Mouse (Mus musculus) left cerebral cortex, adult 2 months (tissue): ENCODE measurements around the gene Nxpe3. TPM values are rescaled to one million over a fixed set of nuclear protein-coding genes. Genes with fewer than 3 reads are reported as not detected.
A peak's percentile ranks its signal among the peaks of the same experiment; 100 is the strongest.

Experiments
- DNase-seq, 2 experiments: peaks; one replicate each; pipeline ENCODE4 v3.0.0; 2021 to 2022; ENCODE audit warnings: low spot score in 2 of 2, mixed read lengths in 1 of 2; ENCODE audit errors: extremely low spot score in 1 of 2
- H3K27ac ChIP-seq: fragments of 200-600 bp; 2 replicates; pipeline ENCODE4 v1.8.1; 2022
- H3K4me3 ChIP-seq: fragments of 200-600 bp; 2 replicates; pipeline ENCODE4 v1.8.1; 2022
- CTCF ChIP-seq: fragments of 200-600 bp; IDR thresholded peaks from 2 replicates; pipeline ENCODE4 v1.8.1; 2022; ENCODE audit warnings: antibody characterized with exemption, mild to moderate bottlenecking, moderate library complexity
- intact Hi-C: fragments of 180-260 bp; cut with DNase I; formaldehyde crosslinking; loops from one replicate; pipeline ENCODE4 v1.15.1; 2025
- total RNA-seq, 2 experiments: library from RNA; stranded (reverse); gene quantifications; 2 replicates each; pipeline ENCODE4 v1.2.3; 2021

Gene Nxpe3
- total RNA-seq, 2 experiments from 2014 or later: 9.4 to 10.9 TPM

GRCm38 (mm10) chr16:55905370-55905769 is 10.3 kb upstream of the Nxpe3 start:
- H3K27ac ChIP-seq: no peak overlapping the region
- no peak overlapping the region for H3K4me3 ChIP-seq
- no peak for DNase-seq
- intact Hi-C loops: no loop called here
- TF ChIP-seq CTCF: no peak

- no peak overlapping the region for H3K27ac ChIP-seq
- intact Hi-C loops: no loop called here
These were observed 7.0 kb upstream of the Nxpe3 start for GRCm38 (mm10) chr16:55901839-55902756.

GRCm38 (mm10) chr16:55898385-55899002 is 3.4 kb upstream of the Nxpe3 start:
- Histone ChIP-seq H3K4me3 (no peak overlapping the region), H3K27ac (no peak overlapping the region)
- intact Hi-C loops: no loop called here
- DNase-seq: no peak
- TF ChIP-seq CTCF: no peak

More at GRCm38 (mm10) chr16:55901839-55902756, 7.0 kb upstream of the Nxpe3 start:
- no peak for DNase-seq
- TF ChIP-seq CTCF: no peak
- H3K4me3 ChIP-seq: no peak overlapping the region

- H3K27ac ChIP-seq: peak overlapping the region; percentile 87
- TF ChIP-seq CTCF: no peak
- intact Hi-C loops: loop anchor here (1.0 kb wide), 1 partner anchor 39 kb away; the partner anchor contains the start of gene Cep97
- DNase-seq: no peak
- peak overlapping the region; percentile 89 for H3K4me3 ChIP-seq
These were observed 588 bp upstream of the Nxpe3 start for GRCm38 (mm10) chr16:55895651-55896095.

- intact Hi-C loops: no loop called here
- peak overlapping the region; percentile 87 for H3K27ac ChIP-seq
- H3K4me3 ChIP-seq: peak overlapping the region; percentile 89
- no peak for DNase-seq
- TF ChIP-seq CTCF: no peak
These were observed 571 bp downstream of the Nxpe3 start for GRCm38 (mm10) chr16:55894536-55894892.

GRCm38 (mm10) chr16:55893410-55894107 is 1.5 kb downstream of the Nxpe3 start:
- intact Hi-C loops: no loop called here
- no peak for TF ChIP-seq CTCF
- Histone ChIP-seq H3K4me3 (no peak overlapping the region), H3K27ac (no peak overlapping the region)
- DNase-seq: no peak

GRCm38 (mm10) chr16:55892484-55892883 is 2.6 kb downstream of the Nxpe3 start:
- no peak for DNase-seq
- no peak overlapping the region for H3K27ac ChIP-seq
- intact Hi-C loops: no loop called here
- no peak overlapping the region for H3K4me3 ChIP-seq
- no peak for TF ChIP-seq CTCF

- intact Hi-C loops: no loop called here
- DNase-seq: no peak
These were observed 3.7 kb downstream of the Nxpe3 start for GRCm38 (mm10) chr16:55891346-55891745.

GRCm38 (mm10) chr16:55890346-55891136 is 4.5 kb downstream of the Nxpe3 start:
- H3K4me3 ChIP-seq: no peak overlapping the region

More at GRCm38 (mm10) chr16:55891346-55891745, 3.7 kb downstream of the Nxpe3 start:
- Histone ChIP-seq H3K4me3 (no peak overlapping the region), H3K27ac (no peak overlapping the region)
- no peak for TF ChIP-seq CTCF

GRCm38 (mm10) chr16:55889451-55889850 is 5.6 kb downstream of the Nxpe3 start:
- peak; percentile 24 for TF ChIP-seq CTCF
- Histone ChIP-seq H3K27ac (no peak overlapping the region), H3K4me3 (no peak overlapping the region)
- no peak for DNase-seq
- intact Hi-C loops: no loop called here

More at GRCm38 (mm10) chr16:55890346-55891136, 4.5 kb downstream of the Nxpe3 start:
- no peak overlapping the region for H3K27ac ChIP-seq
- intact Hi-C loops: no loop called here
- DNase-seq: no peak
- no peak for TF ChIP-seq CTCF

GRCm38 (mm10) chr16:55888584-55888960 is 6.5 kb downstream of the Nxpe3 start:
- intact Hi-C loops: no loop called here
- Histone ChIP-seq H3K4me3 (no peak overlapping the region), H3K27ac (no peak overlapping the region)
- DNase-seq: no peak
- TF ChIP-seq CTCF: no peak
